Mouse (Mus musculus) heart, postnatal 25 days (tissue): ENCODE results near the gene Hoxa4. TPM values are rescaled to one million over a fixed set of nuclear protein-coding genes. Genes with fewer than 3 reads are reported as not detected.
A peak's percentile ranks its signal among the peaks of the same experiment; 100 is the strongest.

ENCODE experiments used
- DNase-seq: peaks from one replicate; pipeline ENCODE4 v3.0.0; 2022; ENCODE audit warnings: low spot score
- intact Hi-C: fragments of 180-260 bp; cut with DNase I; formaldehyde crosslinking; loops from one replicate; pipeline ENCODE4 v1.15.1; 2025
- total RNA-seq, 2 experiments: library from RNA; stranded (reverse); gene quantifications; 2 replicates each; pipeline ENCODE4 v1.2.3; 2021

Gene Hoxa4
- total RNA-seq, 2 experiments from 2014 or later, result 0.22 to 0.36 TPM

GRCm38 (mm10) chr6:52205638-52206621 lies 14.4 kb upstream of the Hoxa4 start:
- intact Hi-C loops, result no loop called here
- no peak for DNase-seq

- intact Hi-C loops, result no loop called here
- no peak for DNase-seq
These were observed 13.7 kb upstream of the Hoxa4 start for GRCm38 (mm10) chr6:52205221-52205620.

GRCm38 (mm10) chr6:52204050-52204752 lies 12.6 kb upstream of the Hoxa4 start, which contains the start of gene Hoxa5:
Gene Hoxa5 (minus strand): TSS chr6:52204587.
- peak; percentile 47 for DNase-seq
- intact Hi-C loops, result no loop called here

- intact Hi-C loops, result no loop called here
- no peak for DNase-seq
These were observed 12.0 kb upstream of the Hoxa4 start for GRCm38 (mm10) chr6:52203371-52204049.

- no peak for DNase-seq
- intact Hi-C loops, result no loop called here
These were observed 11.5 kb upstream of the Hoxa4 start for GRCm38 (mm10) chr6:52203121-52203370.

GRCm38 (mm10) chr6:52202362-52203120 lies 11.0 kb upstream of the Hoxa4 start:
- intact Hi-C loops, result no loop called here
- no peak for DNase-seq

- intact Hi-C loops, result no loop called here
- DNase-seq, result no peak
These were observed 9.7 kb upstream of the Hoxa4 start for GRCm38 (mm10) chr6:52201269-52201668.

- intact Hi-C loops, result no loop called here
- DNase-seq, result no peak
These were observed 9.2 kb upstream of the Hoxa4 start for GRCm38 (mm10) chr6:52200751-52201250.

- intact Hi-C loops, result no loop called here
- no peak for DNase-seq
These were observed 8.7 kb upstream of the Hoxa4 start for GRCm38 (mm10) chr6:52200073-52200750.

GRCm38 (mm10) chr6:52197271-52197670 lies 5.7 kb upstream of the Hoxa4 start:
- intact Hi-C loops, result loop anchor here (2.0 to 5.0 kb wide), 3 partner anchors 35 to 320 kb away; partner anchors contain the start of gene Hoxa2
- no peak for DNase-seq

GRCm38 (mm10) chr6:52196811-52197210 lies 5.3 kb upstream of the Hoxa4 start:
- no peak for DNase-seq
- intact Hi-C loops, result loop anchor here (2.0 to 5.0 kb wide), 3 partner anchors 35 to 320 kb away; partner anchors contain the start of gene Hoxa2

GRCm38 (mm10) chr6:52194690-52195089 lies 3.1 kb upstream of the Hoxa4 start:
- DNase-seq, result no peak
- intact Hi-C loops, result loop anchor here (5.0 kb wide), 2 partner anchors 32 to 317 kb away; partner anchors contain the start of gene Hoxa2

GRCm38 (mm10) chr6:52191860-52192550 lies 452 bp upstream of the Hoxa4 start:
- DNase-seq, result peak; percentile 58
- intact Hi-C loops, result no loop called here

GRCm38 (mm10) chr6:52190410-52190809 lies 1.1 kb downstream of the Hoxa4 start:
- intact Hi-C loops, result no loop called here

GRCm38 (mm10) chr6:52189909-52190308 lies 1.6 kb downstream of the Hoxa4 start:
- DNase-seq, result no peak
- intact Hi-C loops, result no loop called here

More at GRCm38 (mm10) chr6:52190410-52190809, 1.1 kb downstream of the Hoxa4 start:
- no peak for DNase-seq

GRCm38 (mm10) chr6:52189172-52189591 lies 2.4 kb downstream of the Hoxa4 start:
- DNase-seq, result no peak
- intact Hi-C loops, result no loop called here

- intact Hi-C loops, result no loop called here
- DNase-seq, result no peak
These were observed 5.1 kb downstream of the Hoxa4 start for GRCm38 (mm10) chr6:52186500-52186899.

GRCm38 (mm10) chr6:52185834-52186233 lies 5.7 kb downstream of the Hoxa4 start:
- intact Hi-C loops, result no loop called here

More at GRCm38 (mm10) chr6:52185834-52186233, 5.7 kb downstream of the Hoxa4 start:
- no peak for DNase-seq
